In the genomic region with DNA sequence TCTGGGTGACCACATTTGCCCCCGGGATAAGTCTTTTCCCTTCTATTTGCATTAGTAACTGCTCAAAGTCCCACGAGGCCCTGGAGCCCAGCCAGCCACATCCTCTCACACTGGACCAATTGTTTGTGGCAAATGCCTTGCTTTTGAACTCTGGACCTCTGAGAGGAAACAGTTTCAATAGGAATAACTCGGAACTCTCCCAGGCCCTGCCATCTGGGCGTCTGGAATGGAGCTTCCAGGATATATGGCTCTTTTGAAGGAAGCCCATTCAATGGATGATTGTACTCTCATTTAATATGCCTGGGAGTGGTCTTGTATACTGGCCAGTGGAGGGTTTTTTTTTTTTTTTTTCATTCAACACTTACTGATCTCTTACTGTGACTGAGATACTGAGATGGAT, we compare ENCODE assay signal across 9 mouse cellular contexts. TPM values are rescaled to one million over a fixed set of nuclear protein-coding genes. Genes with fewer than 3 reads are reported as not detected.
DNase-seq lines count a peak whose midpoint lies in the region; ATAC-seq lines count a peak whose summit lies in the region.
"Had no signal": no experiment of that assay in that cellular context is flagged by ENCODE, and none has a peak within 500 bp of the region (broad histone marks: within the 10 kb centered on the region; RNA-seq: fewer than 3 reads in every experiment).

No protein-coding gene starts in this region.

- peak; percentile 62; the same call in 1 of the 2 replicates for ATAC-seq in forebrain, embryonic 14.5 days
- no peak for ATAC-seq in forebrain, embryonic 11.5 days (replicated peaks; ENCODE audit: low FRiP score)
- peak; percentile 51; the same call in 1 of the 2 replicates for ATAC-seq in neural tube, embryonic 15.5 days (ENCODE audit: low FRiP score)
- ATAC-seq in erythroid progenitor cell, adult 5-6 weeks (replicated peaks; ENCODE audit: low FRiP score, poor library complexity, severe bottlenecking) = no peak

- 4% methylated on average over 4 of the region's 4 CpGs for WGBS in forebrain, embryonic 14.5 days
- WGBS in forebrain, embryonic 11.5 days = 19% methylated on average over 4 of the region's 4 CpGs
- WGBS in neural tube, embryonic 15.5 days = 8% methylated on average over 4 of the region's 4 CpGs

- H3K4me3 ChIP-seq in forebrain, embryonic 14.5 days (ENCODE audit: low read depth, low read length) = no peak overlapping the region
- H3K4me3 ChIP-seq in forebrain, embryonic 11.5 days (ENCODE audit: low read depth, low read length) = no peak overlapping the region
- no peak overlapping the region for H3K4me3 ChIP-seq in neural tube, embryonic 15.5 days (replicated peaks)
- H3K4me3 ChIP-seq: megakaryocyte, embryonic 14.5 days had no signal

- H3K9ac ChIP-seq in forebrain, embryonic 14.5 days (ENCODE audit: low read length) = no peak overlapping the region
- H3K9ac ChIP-seq in forebrain, embryonic 11.5 days (ENCODE audit: low read length) = no peak overlapping the region
- H3K9ac ChIP-seq in neural tube, embryonic 15.5 days (replicated peaks) = no peak overlapping the region

- H3K4me1 ChIP-seq in forebrain, embryonic 14.5 days (ENCODE audit: control insufficient read depth, insufficient read depth, low read length) = peaks cover 19% of the 10 kb centered on the region
- no peaks in the 10 kb centered on the region for H3K4me1 ChIP-seq in forebrain, embryonic 11.5 days (replicated peaks; ENCODE audit: control insufficient read depth, insufficient read depth, low read length)
- peaks cover 41% of the 10 kb centered on the region for H3K4me1 ChIP-seq in neural tube, embryonic 15.5 days

- H3K9me3 ChIP-seq in forebrain, embryonic 14.5 days (replicated peaks; ENCODE audit: control insufficient read depth, low read length) = no peaks in the 10 kb centered on the region
- no peaks in the 10 kb centered on the region for H3K9me3 ChIP-seq in forebrain, embryonic 11.5 days (ENCODE audit: control insufficient read depth, low read length)
- no peaks in the 10 kb centered on the region for H3K9me3 ChIP-seq in neural tube, embryonic 15.5 days (replicated peaks)

- DNase-seq in forebrain, embryonic 14.5 days (ENCODE audit: low spot score) = peak; percentile 79
- DNase-seq in forebrain, embryonic 11.5 days (ENCODE audit: low spot score) = no peak
- DNase-seq in brain, embryonic 18.5 days (ENCODE audit: low read depth, low spot score) = peak; percentile 32
- peak; percentile 73 to 74 for DNase-seq in heart, postnatal 10 days
- DNase-seq in kidney, postnatal 36 days = peak; percentile 94 to 96
- no peak for DNase-seq in left cerebral cortex, adult 8-10 months (ENCODE audit: low spot score in 2 of 2)

- H3K27me3 ChIP-seq in forebrain, embryonic 14.5 days (replicated peaks; ENCODE audit: control insufficient read depth, insufficient read depth, low read length) = peaks cover 2% of the 10 kb centered on the region; the same call in 1 of the 2 replicates
- no peaks in the 10 kb centered on the region for H3K27me3 ChIP-seq in forebrain, embryonic 11.5 days (ENCODE audit: control insufficient read depth, insufficient read depth, low read length)
- H3K27me3 ChIP-seq in neural tube, embryonic 15.5 days (replicated peaks) = peaks cover 14% of the 10 kb centered on the region; the same call in 1 of the 2 replicates

- intact Hi-C loops in heart, postnatal 10 days (cut with DNase I) = loop anchor here (5.0 kb wide), 1 partner anchor 134 kb away; no protein-coding TSS in a partner anchor

- no peaks in the 10 kb centered on the region for H3K36me3 ChIP-seq in forebrain, embryonic 14.5 days (ENCODE audit: control insufficient read depth, insufficient read depth, low read length)
- H3K36me3 ChIP-seq in forebrain, embryonic 11.5 days (ENCODE audit: control insufficient read depth, insufficient read depth, low read length) = no peaks in the 10 kb centered on the region
- H3K36me3 ChIP-seq in neural tube, embryonic 15.5 days = no peaks in the 10 kb centered on the region

- no peak overlapping the region for H3K27ac ChIP-seq in forebrain, embryonic 14.5 days (ENCODE audit: low read depth, low read length)
- H3K27ac ChIP-seq in forebrain, embryonic 11.5 days (ENCODE audit: low read depth, low read length) = no peak overlapping the region
- H3K27ac ChIP-seq in neural tube, embryonic 15.5 days (replicated peaks) = 0 out of 2 replicates have a peak overlapping the region, but pooled peaks have one; percentile 42

- H3K4me2 ChIP-seq in forebrain, embryonic 14.5 days (ENCODE audit: low read length) = no peak overlapping the region
- no peak overlapping the region for H3K4me2 ChIP-seq in forebrain, embryonic 11.5 days (ENCODE audit: low read depth, low read length, severe bottlenecking)
- H3K4me2 ChIP-seq in neural tube, embryonic 15.5 days = no peak overlapping the region

RNA-seq across cellular contexts. Expression of a gene that starts 21.0 kb away (rescaled TPM):
- polyA plus RNA-seq in forebrain, embryonic 14.5 days (2014; fragmentation: Nextera tagmentation; extraction: Ambion mirVana) = 28.1 and 30.1 TPM in 2 replicates
- polyA plus RNA-seq in forebrain, embryonic 11.5 days (2014; fragmentation: Nextera tagmentation; extraction: Ambion mirVana) = 57.8 and 58.2 TPM in 2 replicates
- 10 to 100 TPM; 26.9 to 27.4 TPM for total RNA-seq in heart, postnatal 10 days (2021)
- polyA plus RNA-seq in neural tube, embryonic 15.5 days (2015; fragmentation: Nextera tagmentation; extraction: Ambion mirVana) = 20.5 and 24.2 TPM in 2 replicates
- total RNA-seq in left cerebral cortex, adult 8-10 months (2022) = 10 to 100 TPM; 37.4 to 53.8 (median 44.7) TPM
- 9.7 and 20.5 TPM in 2 replicates for total RNA-seq in erythroid progenitor cell, adult 5-6 weeks (2015; ENCODE audit: low replicate concordance)
- total RNA-seq in erythroid progenitor cell, adult 5-6 weeks (2017; ENCODE audit: low replicate concordance) = 14.6 and 23.9 TPM in 2 replicates

Comparison
In these comparisons a context has a peak if more than half of its experiments do, and no peak if none do; other contexts are left out.
1. ATAC-seq: peak in forebrain, embryonic 14.5 days (single experiment) and neural tube, embryonic 15.5 days (single experiment); none in forebrain, embryonic 11.5 days (single experiment) and erythroid progenitor cell, adult 5-6 weeks (single experiment).
2. DNase-seq: peak in forebrain, embryonic 14.5 days (single experiment), brain, embryonic 18.5 days (single experiment), heart, postnatal 10 days (2 of 2) and kidney, postnatal 36 days (2 of 2); none in forebrain, embryonic 11.5 days (single experiment) and left cerebral cortex, adult 8-10 months (0 of 2).